Mouse (Mus musculus) liver, adult 2 months (tissue): ENCODE measurements around the gene Rrbp1.

Experiments used
- CTCF ChIP-seq: fragments of 200-500 bp; IDR thresholded peaks from 2 replicates; pipeline ENCODE4 v1.5.1; 2011; ENCODE audit warnings: low read depth, low read length, control low read depth
- POLR2A ChIP-seq: fragments of 200-500 bp; IDR thresholded peaks from 2 replicates; pipeline ENCODE4 v1.6.1; 2011; ENCODE audit warnings: low read length, control low read depth; ENCODE audit not compliant: insufficient read depth; ENCODE audit errors: extremely low read depth

- no peak for TF ChIP-seq CTCF
- no peak for TF ChIP-seq POLR2A
Observed at GRCm38 (mm10) chr2:143904896-143905295, 106.2 kb downstream of the Rrbp1 start.
